Mouse (Mus musculus) heart, embryonic 14.5 days (tissue): Measurements from ENCODE around the gene Iqsec3. TPM values are rescaled to one million over a fixed set of nuclear protein-coding genes. Genes with fewer than 3 reads are reported as not detected.

Source experiments
- ATAC-seq: fragments of 200-750 bp; cut with Nextera tagmentation; 2 replicates; pipeline ENCODE4 v1.8.0; 2017; ENCODE audit warnings: low read depth, moderate TSS enrichment; ENCODE audit not compliant: insufficient number of reproducible peaks, insufficient read depth, low FRiP score
- H3K27ac ChIP-seq, 2 experiments: fragments of 200-500 bp in 1 of 2; fragments of 300-500 bp in 1 of 2; sonication (generic) in 1 of 2; replicated peaks in 1 of 2; 2 replicates each; pipeline ENCODE4 v1.5.1; 2012 to 2014; ENCODE audit warnings: low read depth in 2 of 2, low read length in 2 of 2, control low read depth in 1 of 2, mild to moderate bottlenecking in 1 of 2, mixed read lengths in 1 of 2; ENCODE audit not compliant: control insufficient read depth in 1 of 2, insufficient read depth in 1 of 2
- H3K27me3 ChIP-seq: fragments of 300-500 bp; sonication (generic); 2 replicates; pipeline ENCODE4 v1.6.1; 2014; ENCODE audit warnings: mild to moderate bottlenecking, low read length, control low read depth; ENCODE audit not compliant: control insufficient read depth, insufficient read depth
- H3K36me3 ChIP-seq: fragments of 300-500 bp; sonication (generic); 2 replicates; pipeline ENCODE4 v1.6.1; 2014; ENCODE audit warnings: mild to moderate bottlenecking, control low read depth, low read length, mixed read lengths; ENCODE audit not compliant: control insufficient read depth, insufficient read depth
- H3K4me1 ChIP-seq, 2 experiments: fragments of 200-500 bp in 1 of 2; fragments of 300-500 bp in 1 of 2; sonication (generic) in 1 of 2; 2 replicates each; pipeline ENCODE4 v1.6.1; 2012 to 2014; ENCODE audit warnings: low read length in 2 of 2, control low read depth in 1 of 2, mixed read lengths in 1 of 2; ENCODE audit not compliant: control insufficient read depth in 2 of 2, insufficient read depth in 2 of 2
- H3K4me2 ChIP-seq: fragments of 300-500 bp; sonication (generic); 2 replicates; pipeline ENCODE4 v1.6.1; 2014; ENCODE audit warnings: mild to moderate bottlenecking, low read length
- H3K4me3 ChIP-seq, 2 experiments: fragments of 200-500 bp in 1 of 2; fragments of 300-500 bp in 1 of 2; sonication (generic) in 1 of 2; 2 replicates each; pipeline ENCODE4 v1.5.1; 2012 to 2014; ENCODE audit warnings: low read length in 2 of 2, mild to moderate bottlenecking in 2 of 2, control low read depth in 1 of 2, low read depth in 1 of 2, moderate library complexity in 1 of 2; ENCODE audit not compliant: control insufficient read depth in 1 of 2, insufficient read depth in 1 of 2
- H3K9ac ChIP-seq: fragments of 300-500 bp; sonication (generic); 2 replicates; pipeline ENCODE4 v1.6.1; 2014; ENCODE audit warnings: mild to moderate bottlenecking, low read length
- H3K9me3 ChIP-seq: fragments of 300-500 bp; sonication (generic); 2 replicates; pipeline ENCODE4 v1.6.1; 2016; ENCODE audit warnings: low read length, control low read depth; ENCODE audit not compliant: control insufficient read depth
- WGBS: fragments of 180-500 bp; shearing (Covaris S2); extraction: QIAGEN DNeasy Blood & Tissue Kit; methylation state at CpG from one replicate; pipeline ENCODE4 v1.1.7; 2014; 5-methylcytosine and 5-hydroxymethylcytosine counted together
- polyA plus RNA-seq: library from polyadenylated mRNA; unstranded; fragments of >200 nt; fragmentation: Nextera tagmentation; extraction: Ambion mirVana; gene quantifications from 2 replicates; pipeline ENCODE4 v1.2.1, GENCODE M21; 2014

Iqsec3 gene
- polyA plus RNA-seq, 1 experiment from 2014 or later, result not detected

DNA sequence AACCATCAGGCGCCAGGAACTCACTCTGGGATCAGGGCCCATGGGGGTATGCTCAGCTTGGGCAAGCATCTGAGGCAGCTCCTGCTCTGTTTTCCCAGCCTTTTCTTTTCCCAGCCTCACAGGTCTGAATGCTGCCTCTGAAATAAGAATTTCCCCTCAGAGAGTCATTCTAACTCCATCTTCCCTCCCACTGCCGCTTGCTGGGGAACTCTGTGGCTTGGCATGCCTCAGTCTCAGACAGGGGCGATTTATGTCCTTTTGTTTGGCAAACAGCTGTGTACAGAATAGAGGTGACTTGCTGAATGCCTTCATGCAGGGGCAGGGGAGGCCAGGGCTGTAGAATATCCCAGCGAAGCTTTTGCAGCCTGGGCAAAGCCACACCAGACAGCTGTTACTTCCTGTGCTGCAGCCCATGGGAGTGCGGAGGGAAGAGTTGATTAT is 65.9 kb downstream of the Iqsec3 start:
- Histone ChIP-seq H3K9me3 (0 out of 2 replicates have a peak, but pooled peaks cover 4% of the 10 kb centered on the region), H3K4me1 (no peaks in the 10 kb centered on the region), H3K27ac (no peak overlapping the region), H3K4me2 (no peak overlapping the region), H3K27me3 (peaks cover 36% of the 10 kb centered on the region), H3K9ac (no peak overlapping the region), H3K36me3 (no peaks in the 10 kb centered on the region), H3K4me3 (no peak overlapping the region)
- no peak for ATAC-seq
- 46% methylated on average over 5 of the region's 5 CpGs for WGBS

DNA sequence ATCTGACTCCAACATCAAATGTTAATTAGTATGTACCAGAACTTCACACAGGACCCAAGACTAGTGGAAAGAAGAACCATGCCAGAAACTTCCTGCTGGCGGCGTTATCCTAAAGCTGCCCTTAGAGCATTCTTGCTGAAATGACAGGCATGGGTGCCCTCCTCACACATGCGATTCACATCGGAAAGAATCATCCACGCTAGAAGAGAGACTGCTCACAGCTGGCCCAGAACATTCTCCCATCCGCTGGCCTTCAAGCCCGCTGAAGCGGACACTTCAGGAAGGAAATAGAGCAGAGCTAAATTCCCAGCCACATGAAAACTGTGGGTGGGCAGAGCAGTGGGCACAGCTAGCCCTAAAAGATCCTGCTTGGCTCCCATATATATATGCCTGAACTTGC is 68.2 kb downstream of the Iqsec3 start:
- Histone ChIP-seq H3K36me3 (no peaks in the 10 kb centered on the region), H3K9ac (no peak overlapping the region), H3K4me1 (no peaks in the 10 kb centered on the region), H3K4me2 (no peak overlapping the region), H3K9me3 (0 out of 2 replicates have a peak, but pooled peaks cover 4% of the 10 kb centered on the region), H3K27me3 (peaks cover 14% of the 10 kb centered on the region; the same call in 1 of the 2 replicates), H3K27ac (no peak overlapping the region), H3K4me3 (no peak overlapping the region)
- WGBS, result 85% methylated on average over 8 of the region's 8 CpGs
- ATAC-seq, result no peak

DNA sequence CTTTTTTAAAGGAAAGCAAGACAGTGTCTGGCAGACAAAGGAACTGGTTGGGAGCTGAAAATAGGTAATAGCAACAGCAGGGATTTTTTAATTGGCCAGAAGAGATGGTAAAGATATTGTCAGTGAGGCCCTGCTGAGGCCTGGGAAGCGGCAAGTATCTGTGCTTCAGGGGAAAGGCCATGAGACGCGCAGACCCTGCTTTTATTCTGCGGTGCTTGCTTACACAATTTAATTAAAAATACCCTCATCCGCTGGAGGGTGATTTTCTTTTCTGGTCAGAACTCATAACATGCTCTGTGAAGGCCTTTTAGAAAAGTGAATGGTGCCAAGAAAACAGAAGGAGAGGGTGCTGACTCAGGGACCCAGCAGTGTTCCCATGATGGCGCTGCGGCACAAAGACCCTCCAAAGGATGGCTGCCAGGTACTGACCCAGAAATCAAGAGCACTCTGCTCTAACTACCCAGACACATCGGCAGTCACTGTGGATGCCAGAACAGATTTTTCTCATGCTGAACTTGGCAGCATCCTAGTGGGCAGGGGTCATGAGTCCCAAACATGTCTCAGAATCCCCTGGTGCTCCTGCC is 70.7 kb downstream of the Iqsec3 start:
- H3K4me2 ChIP-seq, result no peak overlapping the region
- H3K9me3 ChIP-seq, result 0 out of 2 replicates have a peak, but pooled peaks cover 4% of the 10 kb centered on the region
- H3K9ac ChIP-seq, result no peak overlapping the region
- WGBS, result 86% methylated on average over 8 of the region's 8 CpGs
- no peaks in the 10 kb centered on the region for H3K27me3 ChIP-seq
- H3K4me3 ChIP-seq, result no peak overlapping the region
- no peak overlapping the region for H3K27ac ChIP-seq
- ATAC-seq, result no peak
- H3K36me3 ChIP-seq, result no peaks in the 10 kb centered on the region
- no peaks in the 10 kb centered on the region for H3K4me1 ChIP-seq

DNA sequence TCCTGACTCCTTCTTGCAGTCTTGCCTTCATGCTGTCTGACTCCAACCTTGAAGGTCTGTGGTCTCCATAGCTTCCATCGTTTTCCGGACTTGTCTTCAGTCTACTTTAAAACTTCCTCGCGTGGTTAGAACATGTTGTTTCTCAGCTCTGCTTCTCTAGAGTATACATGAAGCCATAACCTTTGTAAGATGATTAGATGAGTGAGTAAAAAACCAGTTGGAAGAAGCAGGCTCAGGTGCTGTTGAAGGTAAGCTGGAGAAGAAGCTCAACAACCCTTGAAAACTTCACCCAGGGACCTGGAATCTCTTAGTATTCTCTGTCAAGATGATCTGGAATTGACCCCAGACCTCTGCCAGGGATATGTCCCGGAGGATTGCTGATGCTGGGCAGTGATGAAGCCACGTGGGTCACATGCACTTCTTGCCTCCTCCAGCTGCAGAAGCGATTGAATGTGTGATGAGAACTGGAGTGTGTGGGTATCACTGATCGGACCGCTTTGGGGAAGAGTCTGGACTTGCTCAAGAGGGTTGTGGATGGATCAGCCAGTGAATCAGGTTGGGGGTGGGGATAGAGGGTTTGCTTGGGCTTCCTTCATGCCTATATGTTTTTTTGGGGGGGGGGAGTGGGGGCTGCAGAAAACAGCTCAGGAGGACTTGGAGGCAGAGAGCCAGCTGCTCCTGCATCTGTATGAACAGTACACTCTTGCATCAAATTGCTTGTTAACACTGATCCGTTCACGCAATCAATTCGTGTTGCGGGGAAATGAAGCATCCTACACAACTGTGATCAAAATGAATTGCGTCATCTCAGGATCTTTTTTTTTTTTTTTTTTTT is 71.4 kb downstream of the Iqsec3 start:
- Histone ChIP-seq H3K27me3 (no peaks in the 10 kb centered on the region), H3K9ac (no peak overlapping the region), H3K27ac (no peak overlapping the region), H3K4me3 (no peak overlapping the region), H3K9me3 (0 out of 2 replicates have a peak, but pooled peaks cover 4% of the 10 kb centered on the region), H3K36me3 (no peaks in the 10 kb centered on the region), H3K4me2 (no peak overlapping the region), H3K4me1 (no peaks in the 10 kb centered on the region)
- WGBS, result 75% methylated on average over 14 of the region's 14 CpGs
- no peak for ATAC-seq

DNA sequence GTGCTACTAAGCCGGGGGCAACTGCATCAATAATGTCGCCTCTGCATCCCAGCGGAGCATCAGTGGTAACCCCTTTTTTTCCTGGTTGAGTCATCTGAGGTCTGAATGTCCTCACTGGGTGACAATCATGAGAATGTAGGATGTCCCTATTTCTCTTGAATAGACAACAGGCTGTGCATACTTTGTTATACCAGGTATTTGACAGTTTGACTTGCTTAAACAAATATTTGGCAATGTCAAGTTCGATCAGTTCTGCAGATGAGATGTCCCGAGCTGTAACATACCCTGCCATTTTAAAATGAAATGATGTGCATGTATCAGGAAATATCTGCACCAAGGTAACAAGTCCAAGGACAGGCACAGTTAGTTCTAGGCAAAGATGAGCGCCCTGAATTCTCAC is 72.3 kb downstream of the Iqsec3 start:
- ATAC-seq, result no peak
- no peaks in the 10 kb centered on the region for H3K4me1 ChIP-seq
- no peak overlapping the region for H3K4me2 ChIP-seq
- 0 out of 2 replicates have a peak, but pooled peaks cover 3% of the 10 kb centered on the region for H3K9me3 ChIP-seq
- H3K9ac ChIP-seq, result no peak overlapping the region
- H3K4me3 ChIP-seq, result no peak overlapping the region
- no peaks in the 10 kb centered on the region for H3K36me3 ChIP-seq
- H3K27ac ChIP-seq, result no peak overlapping the region
- H3K27me3 ChIP-seq, result no peaks in the 10 kb centered on the region
- WGBS, result 84% methylated on average over 6 of the region's 6 CpGs

DNA sequence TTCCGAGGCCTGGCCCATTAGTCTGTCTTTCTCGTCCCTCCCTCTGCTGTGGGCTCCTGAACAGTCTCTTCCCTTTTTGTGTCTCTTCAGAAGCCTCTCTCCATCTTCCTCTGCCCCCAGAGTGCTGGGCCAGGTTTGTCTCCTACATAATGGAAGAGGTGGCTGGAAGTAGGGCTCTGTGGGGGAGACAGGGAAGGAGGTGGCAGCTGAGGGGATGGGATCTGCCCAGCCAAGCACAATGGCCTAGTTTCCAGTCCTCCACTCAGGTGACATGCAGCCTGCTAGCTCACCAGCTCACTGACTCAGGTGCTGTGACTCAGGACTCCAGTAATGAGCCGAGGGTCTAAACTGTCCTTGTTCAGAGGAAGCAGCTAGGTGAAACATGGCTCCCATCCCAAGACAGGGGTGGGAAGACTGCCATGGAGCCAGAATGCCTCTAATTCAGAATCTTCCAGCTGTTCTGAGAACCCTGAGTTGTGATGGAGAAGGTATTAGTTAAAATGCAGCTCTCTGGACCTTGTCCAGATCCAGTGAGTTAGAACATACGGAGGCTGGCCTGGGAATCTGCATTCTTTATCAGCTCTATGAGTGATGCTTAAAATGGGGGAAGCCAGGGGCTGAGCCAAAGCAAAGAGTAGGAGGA is 80.7 kb downstream of the Iqsec3 start:
- no peaks in the 10 kb centered on the region for H3K4me1 ChIP-seq
- no peak overlapping the region for H3K4me2 ChIP-seq
- H3K4me3 ChIP-seq, result no peak overlapping the region
- no peak for ATAC-seq
- no peaks in the 10 kb centered on the region for H3K36me3 ChIP-seq
- no peak overlapping the region for H3K9ac ChIP-seq
- WGBS, result 69% methylated on average over 4 of the region's 4 CpGs
- no peak overlapping the region for H3K27ac ChIP-seq
- no peaks in the 10 kb centered on the region for H3K27me3 ChIP-seq
- H3K9me3 ChIP-seq, result peaks cover 5% of the 10 kb centered on the region; the same call in 1 of the 2 replicates

DNA sequence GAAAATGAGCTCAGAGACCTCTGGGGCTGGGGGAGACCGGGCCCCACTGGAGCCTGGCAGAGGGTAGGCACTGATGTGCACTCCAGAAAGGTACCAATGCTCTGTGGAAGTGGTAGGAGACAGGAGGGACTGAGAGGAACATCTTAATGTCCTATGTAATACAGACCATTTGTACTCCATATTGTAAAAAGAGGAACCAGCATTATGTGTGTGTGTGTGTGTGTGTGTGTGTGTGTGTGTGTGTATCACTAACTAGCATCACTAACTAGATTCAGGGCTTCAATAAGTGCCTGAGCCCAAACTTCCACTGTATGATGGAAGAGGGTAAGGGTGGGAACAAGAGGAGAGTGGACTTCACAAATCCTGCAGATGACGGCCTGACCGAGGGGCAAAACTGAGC is 88.1 kb downstream of the Iqsec3 start:
- ATAC-seq, result no peak
- H3K4me1 ChIP-seq, result no peaks in the 10 kb centered on the region
- 77% methylated on average over 3 of the region's 3 CpGs for WGBS
- H3K4me3 ChIP-seq, result no peak overlapping the region
- no peaks in the 10 kb centered on the region for H3K9me3 ChIP-seq
- H3K27ac ChIP-seq, result no peak overlapping the region
- no peaks in the 10 kb centered on the region for H3K36me3 ChIP-seq
- H3K4me2 ChIP-seq, result no peak overlapping the region
- H3K9ac ChIP-seq, result no peak overlapping the region
- H3K27me3 ChIP-seq, result peaks cover 15% of the 10 kb centered on the region
